Mouse (Mus musculus) lung, embryonic 15.5 days (tissue): Measurements from ENCODE around the gene Mlf2. TPM values are rescaled to one million over a fixed set of nuclear protein-coding genes. Genes with fewer than 3 reads are reported as not detected.

ENCODE experiments used
- ATAC-seq: fragments of 200-750 bp; cut with Nextera tagmentation; 2 replicates; pipeline ENCODE4 v1.8.0; 2017; ENCODE audit warnings: moderate number of reproducible peaks, borderline replicate concordance; ENCODE audit not compliant: low FRiP score, low TSS enrichment; ENCODE audit errors: extremely low read depth
- H3K27ac ChIP-seq: fragments of 300-500 bp; sonication (generic); 2 replicates; pipeline ENCODE4 v1.5.1; 2015; ENCODE audit warnings: moderate library complexity, mild to moderate bottlenecking, inconsistent platforms
- H3K27me3 ChIP-seq: fragments of 300-500 bp; sonication (generic); 2 replicates; pipeline ENCODE4 v1.6.1; 2015; ENCODE audit warnings: inconsistent platforms
- H3K36me3 ChIP-seq: fragments of 300-500 bp; sonication (generic); 2 replicates; pipeline ENCODE4 v1.6.1; 2015; ENCODE audit warnings: inconsistent platforms
- H3K4me1 ChIP-seq: fragments of 300-500 bp; sonication (generic); 2 replicates; pipeline ENCODE4 v1.6.1; 2015; ENCODE audit warnings: inconsistent platforms
- H3K4me2 ChIP-seq: fragments of 300-500 bp; sonication (generic); 2 replicates; pipeline ENCODE4 v1.6.1; 2015; ENCODE audit warnings: inconsistent platforms, mild to moderate bottlenecking, moderate library complexity
- H3K4me3 ChIP-seq: fragments of 300-500 bp; sonication (generic); 2 replicates; pipeline ENCODE4 v1.5.1; 2015; ENCODE audit warnings: mild to moderate bottlenecking, inconsistent platforms
- H3K9ac ChIP-seq: fragments of 300-500 bp; sonication (generic); 2 replicates; pipeline ENCODE4 v1.6.1; 2015; ENCODE audit warnings: inconsistent platforms
- H3K9me3 ChIP-seq: fragments of 300-500 bp; sonication (generic); 2 replicates; pipeline ENCODE4 v1.6.1; 2016; ENCODE audit warnings: inconsistent platforms
- WGBS: fragments of 180-500 bp; shearing (Covaris S2); methylation state at CpG from one replicate; pipeline ENCODE4 v1.1.7; 2015; 5-methylcytosine and 5-hydroxymethylcytosine counted together
- polyA plus RNA-seq: library from polyadenylated mRNA; unstranded; fragments of >200 nt; fragmentation: Nextera tagmentation; extraction: Ambion mirVana; gene quantifications from 2 replicates; pipeline ENCODE4 v1.2.1, GENCODE M21; 2015

Gene Mlf2
- polyA plus RNA-seq, 1 experiment from 2014 or later = 378 TPM

DNA sequence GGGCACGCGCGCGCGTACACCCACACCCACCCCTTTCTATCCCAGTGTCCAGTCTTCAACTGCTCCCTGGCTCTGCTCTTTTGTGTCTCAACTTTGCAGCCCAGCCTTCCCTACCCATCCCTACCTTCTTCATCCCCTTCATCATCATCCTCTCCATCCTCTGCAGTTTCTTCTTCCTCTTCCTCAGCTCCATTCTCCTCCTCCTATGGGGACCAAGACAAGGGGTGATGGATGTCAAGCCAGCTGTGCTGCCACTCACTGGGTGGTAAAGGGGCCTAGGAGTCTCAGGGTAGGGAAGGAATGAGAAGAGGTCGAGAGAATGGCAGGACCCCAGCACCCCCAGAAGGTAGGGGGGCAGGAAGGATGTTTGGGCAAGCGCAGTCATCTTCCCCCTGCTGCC is 16.7 kb upstream of the Mlf2 start:
- ATAC-seq = no peak
- H3K9me3 ChIP-seq = no peaks in the 10 kb centered on the region
- H3K9ac ChIP-seq = no peak overlapping the region
- H3K27ac ChIP-seq = no peak overlapping the region
- WGBS = 81% methylated on average over 7 of the region's 7 CpGs
- peaks cover 24% of the 10 kb centered on the region for H3K36me3 ChIP-seq
- H3K4me2 ChIP-seq = peak overlapping the region; percentile 86; the same call in 1 of the 2 replicates
- peaks cover 13% of the 10 kb centered on the region; the same call in 1 of the 2 replicates for H3K27me3 ChIP-seq
- H3K4me1 ChIP-seq = peaks cover 65% of the 10 kb centered on the region
- H3K4me3 ChIP-seq = peak overlapping the region; percentile 95; the same call in 1 of the 2 replicates

DNA sequence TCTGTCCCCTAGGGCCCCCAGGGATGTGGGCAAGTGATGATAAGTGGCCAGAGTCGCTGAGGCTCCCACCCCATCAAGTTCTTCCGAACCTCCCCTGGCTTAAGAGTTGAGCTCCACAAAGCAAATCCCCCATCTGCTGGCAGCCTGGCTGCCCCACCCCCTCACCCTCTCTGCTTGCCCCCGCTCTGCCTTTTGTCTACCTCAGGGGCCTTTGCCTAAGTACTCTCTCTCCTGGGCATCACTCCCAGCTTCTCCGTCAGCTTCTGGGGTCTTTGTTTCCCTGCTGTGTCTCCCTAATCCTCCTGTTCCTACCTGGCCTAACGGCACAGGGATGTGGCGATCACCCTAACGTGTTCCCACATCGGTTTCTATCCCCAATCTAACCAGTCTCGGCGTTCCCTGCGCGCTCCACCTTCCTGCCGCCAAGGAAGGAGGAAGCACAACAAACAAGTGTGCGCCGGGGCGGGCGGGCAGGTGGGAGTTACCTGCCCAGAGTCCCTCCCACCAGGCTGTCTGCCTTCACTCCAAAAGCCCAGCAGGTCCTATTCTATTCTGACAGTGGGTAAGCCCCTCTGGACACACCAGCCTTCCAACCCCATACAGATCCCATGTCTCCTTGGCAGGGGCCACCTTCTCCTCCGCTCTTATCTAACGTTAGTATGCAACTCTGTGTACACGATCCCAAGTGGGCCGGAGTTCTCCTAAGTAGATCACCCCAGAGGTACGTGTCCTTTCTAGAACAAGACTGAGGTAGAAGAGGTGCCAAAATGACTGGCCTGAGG is 15.8 kb upstream of the Mlf2 start:
- ATAC-seq = no peak
- H3K9me3 ChIP-seq = no peaks in the 10 kb centered on the region
- peak overlapping the region; percentile 100 for H3K9ac ChIP-seq
- 21% methylated on average over 22 of the region's 22 CpGs for WGBS
- H3K36me3 ChIP-seq = peaks cover 24% of the 10 kb centered on the region
- peak overlapping the region; percentile 100; the same call in 1 of the 2 replicates for H3K27ac ChIP-seq
- H3K4me3 ChIP-seq = peak overlapping the region; percentile 95
- H3K27me3 ChIP-seq = peaks cover 5% of the 10 kb centered on the region; the same call in 1 of the 2 replicates
- peak overlapping the region; percentile 86 for H3K4me2 ChIP-seq
- H3K4me1 ChIP-seq = peaks cover 63% of the 10 kb centered on the region

DNA sequence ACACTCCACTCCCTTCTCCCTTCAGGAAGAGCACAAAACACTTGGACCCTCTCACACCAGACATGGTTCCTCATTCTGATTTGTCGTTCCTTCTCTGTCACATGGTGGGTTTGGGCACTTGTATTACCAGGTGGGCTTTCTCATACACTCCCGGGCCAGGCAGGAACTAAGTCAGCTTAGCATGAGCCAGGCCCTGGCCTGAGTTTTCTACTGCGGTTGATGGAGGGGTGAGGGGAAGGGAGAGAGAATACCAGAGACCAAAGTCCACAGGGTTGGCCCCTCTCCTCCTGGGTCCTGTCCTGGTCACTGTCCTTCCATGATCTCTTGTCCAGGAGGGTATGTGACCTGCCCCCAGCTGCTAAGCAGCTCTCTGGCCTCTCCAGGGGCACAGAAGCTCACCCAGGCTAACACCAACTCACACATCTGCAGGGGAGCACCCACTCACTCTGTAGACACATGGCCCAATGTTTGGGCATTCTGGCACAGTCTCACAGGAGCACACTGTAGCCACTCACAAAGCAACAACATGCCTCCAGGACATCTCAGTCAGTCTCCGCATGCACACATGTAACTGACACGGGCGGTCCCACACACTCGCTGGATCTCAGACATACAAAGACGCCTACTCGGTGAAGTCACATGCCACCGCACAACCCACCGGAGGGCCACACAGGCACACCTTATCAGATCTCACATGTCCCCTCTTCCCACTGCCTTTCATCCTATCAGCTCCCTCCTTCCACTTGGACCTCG is 15.1 kb upstream of the Mlf2 start:
- Histone ChIP-seq H3K4me2 (peak overlapping the region; percentile 86), H3K9ac (peak overlapping the region; percentile 100), H3K9me3 (no peaks in the 10 kb centered on the region), H3K27ac (peak overlapping the region; percentile 100), H3K4me1 (peaks cover 64% of the 10 kb centered on the region), H3K4me3 (peak overlapping the region; percentile 95), H3K36me3 (peaks cover 24% of the 10 kb centered on the region), H3K27me3 (no peaks in the 10 kb centered on the region)
- ATAC-seq = no peak
- whole genome bisulfite sequencing = 4% methylated on average over 12 of the region's 12 CpGs

DNA sequence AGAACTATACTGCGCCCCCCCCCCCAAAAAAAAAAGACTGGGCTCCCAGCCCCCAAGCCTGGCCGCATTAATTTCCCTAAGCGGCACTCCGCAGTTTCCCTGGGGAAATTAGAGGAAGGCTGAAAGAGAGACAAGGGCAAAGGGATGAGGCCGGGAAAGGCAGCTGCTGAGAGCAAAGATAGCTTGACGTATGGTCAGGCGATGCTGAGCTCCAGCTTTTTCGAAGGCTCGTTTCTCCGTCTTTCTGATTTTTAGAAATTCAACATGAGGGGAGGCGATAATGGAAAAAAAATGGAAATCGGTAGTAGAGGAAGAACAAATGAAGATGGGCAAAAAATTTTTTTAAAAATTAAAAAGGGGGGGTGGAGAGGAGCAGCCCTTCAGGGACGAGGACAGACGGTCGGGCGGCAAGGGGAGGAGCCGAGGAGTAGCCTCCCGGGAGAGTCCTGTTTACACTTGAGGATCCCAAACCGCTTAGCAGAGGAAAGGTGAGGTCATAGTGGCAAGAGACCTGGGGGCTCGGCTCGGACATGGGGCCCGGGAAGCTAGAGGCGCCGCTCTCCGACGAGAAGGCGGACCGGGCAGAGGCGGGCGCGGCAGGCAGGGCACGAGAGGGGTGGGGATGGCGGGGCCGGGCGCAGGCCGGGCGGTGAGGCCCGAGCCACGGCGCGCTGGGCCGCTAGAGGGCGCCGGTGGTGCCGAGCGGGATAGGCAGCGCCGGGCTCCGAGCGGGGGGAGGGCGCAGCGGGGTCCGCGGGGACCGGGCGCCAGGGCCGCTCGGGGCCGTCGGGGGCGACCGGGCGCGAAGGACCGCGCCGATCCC is 14.3 kb upstream of the Mlf2 start:
- under 1% methylated on average over 50 of the region's 67 CpGs for WGBS
- Histone ChIP-seq H3K4me3 (peak overlapping the region; percentile 95), H3K4me2 (peak overlapping the region; percentile 86), H3K9me3 (no peaks in the 10 kb centered on the region), H3K27ac (peak overlapping the region; percentile 100), H3K4me1 (peaks cover 66% of the 10 kb centered on the region), H3K9ac (peak overlapping the region; percentile 100), H3K36me3 (peaks cover 24% of the 10 kb centered on the region), H3K27me3 (no peaks in the 10 kb centered on the region)
- ATAC-seq = peak; percentile 67

DNA sequence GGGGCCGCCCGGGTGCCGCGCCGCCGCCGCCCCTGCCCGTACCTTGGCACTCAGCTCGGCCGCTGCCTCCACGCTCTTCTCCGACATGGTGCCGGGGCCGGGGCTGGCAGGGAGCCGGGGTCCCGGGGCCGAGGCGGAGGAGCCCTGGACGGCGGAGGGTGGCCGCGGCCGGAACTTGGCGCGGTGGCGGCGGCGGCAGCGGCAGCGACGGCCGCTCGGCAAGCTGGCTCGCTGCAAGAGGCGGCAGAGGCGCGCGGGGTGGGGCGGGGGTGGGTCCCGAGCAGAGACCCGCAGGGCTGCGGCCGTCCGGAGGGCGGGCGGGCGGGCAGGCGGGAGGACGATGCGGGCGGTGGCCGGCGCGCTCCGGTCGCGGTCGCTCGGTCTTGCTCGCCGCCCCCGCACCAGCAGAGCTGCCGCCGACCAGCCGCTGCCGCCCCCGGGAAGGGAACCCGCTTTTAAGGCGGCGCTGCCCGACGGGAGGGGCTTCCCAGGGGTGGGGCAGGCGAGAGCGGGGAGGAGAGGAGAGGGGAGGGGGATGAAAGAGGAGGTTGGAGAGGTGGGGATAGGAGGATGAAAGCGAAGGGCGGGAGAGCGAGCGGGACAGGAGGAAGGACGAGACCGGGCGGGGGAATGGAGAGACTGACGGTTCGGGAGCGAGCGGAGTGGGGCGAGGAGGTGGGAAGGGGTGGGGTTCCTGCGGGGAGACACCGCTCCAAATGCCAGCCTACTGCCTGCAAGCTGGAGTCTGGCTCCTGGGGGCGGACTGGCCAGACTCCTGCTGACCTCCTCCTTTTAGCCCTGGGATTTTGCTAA is 13.5 kb upstream of the Mlf2 start:
- Histone ChIP-seq H3K27ac (peak overlapping the region; percentile 100), H3K4me2 (peak overlapping the region; percentile 86), H3K4me3 (peak overlapping the region; percentile 95), H3K27me3 (no peaks in the 10 kb centered on the region), H3K9me3 (no peaks in the 10 kb centered on the region), H3K36me3 (peaks cover 23% of the 10 kb centered on the region), H3K4me1 (peaks cover 66% of the 10 kb centered on the region), H3K9ac (peak overlapping the region; percentile 100)
- WGBS = under 1% methylated on average over 74 of the region's 89 CpGs
- ATAC-seq = peak; percentile 73

DNA sequence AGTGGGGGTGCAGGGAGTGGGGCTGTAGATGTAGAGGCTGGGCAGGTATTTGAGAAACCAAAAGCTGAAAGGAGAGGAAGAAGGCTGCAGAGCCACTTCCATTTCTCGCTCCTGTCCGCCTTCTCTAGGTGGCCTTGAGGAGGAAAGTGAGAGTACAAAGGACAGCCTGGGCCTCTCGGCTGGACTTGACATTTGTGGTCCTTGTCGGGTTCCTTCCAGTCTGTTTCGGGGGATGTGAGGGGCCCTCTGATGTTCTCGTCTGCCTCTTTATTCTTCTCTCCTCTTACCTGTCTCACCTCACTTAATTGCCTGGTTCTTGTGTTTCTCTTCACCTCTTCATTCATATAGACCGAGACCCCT is 12.9 kb upstream of the Mlf2 start:
- Histone ChIP-seq H3K27me3 (no peaks in the 10 kb centered on the region), H3K27ac (peak overlapping the region; percentile 100), H3K36me3 (peaks cover 18% of the 10 kb centered on the region), H3K9ac (peak overlapping the region; percentile 55), H3K4me3 (peak overlapping the region; percentile 95), H3K4me2 (peak overlapping the region; percentile 86), H3K9me3 (no peaks in the 10 kb centered on the region), H3K4me1 (peaks cover 66% of the 10 kb centered on the region)
- no peak for ATAC-seq
- 5% methylated on average over 7 of the region's 7 CpGs for WGBS

DNA sequence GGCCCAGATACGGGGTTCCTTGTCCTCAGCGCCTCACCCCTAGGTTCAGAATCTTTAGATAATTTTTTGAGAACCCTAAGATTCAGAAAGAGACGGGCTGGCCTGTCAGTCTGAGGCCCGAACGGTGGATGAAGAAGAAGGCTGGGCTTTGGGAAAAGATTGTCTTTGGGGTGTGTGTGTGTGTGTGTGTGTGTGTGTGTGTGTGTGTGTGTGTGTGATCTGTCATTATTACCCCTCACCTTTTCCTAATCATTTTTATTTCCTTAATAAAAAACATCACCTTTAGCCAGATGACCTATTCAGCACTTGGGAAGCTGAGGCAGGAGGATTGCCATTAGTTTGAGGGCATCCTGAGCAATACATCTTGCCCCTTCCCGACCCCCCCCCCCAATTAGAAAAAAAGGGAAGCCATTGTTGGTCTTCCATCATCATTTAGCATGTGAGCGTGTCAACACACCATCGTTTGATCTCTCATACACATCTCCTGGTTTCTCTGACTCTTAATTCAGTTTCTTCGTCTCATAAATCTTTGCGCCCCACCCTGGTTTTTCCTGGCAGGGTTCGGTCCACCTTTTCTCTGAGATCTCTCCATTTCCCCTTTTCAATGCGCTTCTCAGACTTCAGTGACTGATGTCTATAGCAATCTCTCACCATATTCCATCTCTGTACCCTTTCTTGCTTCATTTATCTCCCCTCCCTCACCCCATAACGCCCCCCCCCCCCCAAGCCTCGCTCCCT is 12.1 kb upstream of the Mlf2 start:
- Histone ChIP-seq H3K9ac (no peak overlapping the region), H3K36me3 (peaks cover 10% of the 10 kb centered on the region), H3K9me3 (no peaks in the 10 kb centered on the region), H3K4me1 (peaks cover 59% of the 10 kb centered on the region), H3K27me3 (no peaks in the 10 kb centered on the region), H3K27ac (peak overlapping the region; percentile 100), H3K4me2 (peak overlapping the region; percentile 86), H3K4me3 (peak overlapping the region; percentile 95)
- WGBS = 19% methylated on average over 13 of the region's 14 CpGs
- ATAC-seq = no peak

DNA sequence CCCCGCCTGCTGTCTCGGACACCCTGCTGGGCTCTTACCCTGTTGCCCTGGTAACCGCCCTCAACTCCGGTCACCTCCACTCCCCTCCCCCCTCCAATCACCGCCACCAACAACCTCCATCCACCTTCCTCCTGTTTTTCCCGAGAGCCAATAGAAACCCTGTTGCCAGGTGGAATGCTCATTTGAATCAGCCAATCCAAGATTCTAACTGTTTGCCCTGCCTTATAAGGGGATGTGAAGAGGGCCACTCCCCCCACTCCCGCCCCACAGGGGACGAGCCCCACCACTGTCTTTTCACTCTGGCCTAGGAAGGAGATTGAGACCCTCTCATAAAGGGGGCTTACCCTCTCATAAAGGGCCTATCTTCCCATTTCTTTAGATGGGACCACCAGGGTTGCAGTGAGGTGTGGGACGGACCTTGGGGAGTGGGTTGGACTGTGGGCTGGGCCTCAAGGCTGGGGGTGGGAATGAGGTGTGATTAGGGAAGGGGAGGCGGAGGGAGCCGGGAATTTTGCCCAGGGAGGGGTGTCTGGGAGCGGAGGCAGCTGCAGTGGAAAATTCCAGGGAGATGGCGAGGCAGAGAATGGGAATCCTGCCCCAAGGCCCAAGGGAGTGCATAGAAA is 11.4 kb upstream of the Mlf2 start, which contains the start of gene Ptms:
Ptms (minus strand) TSS at position 409 of the 623 bp plus-strand sequence.
- Histone ChIP-seq H3K9me3 (no peaks in the 10 kb centered on the region), H3K4me1 (peaks cover 55% of the 10 kb centered on the region), H3K9ac (peak within 1 kb of the TSS; percentile 34), H3K4me3 (peak within 1 kb of the TSS; percentile 95), H3K36me3 (0 out of 2 replicates have a peak, but pooled peaks cover 3% of the 10 kb centered on the region), H3K27me3 (no peaks in the 10 kb centered on the region), H3K27ac (peak within 1 kb of the TSS; percentile 100), H3K4me2 (peak within 1 kb of the TSS; percentile 86)
- under 1% methylated on average over 13 of the region's 13 CpGs for WGBS
- ATAC-seq = peak; percentile 85

DNA sequence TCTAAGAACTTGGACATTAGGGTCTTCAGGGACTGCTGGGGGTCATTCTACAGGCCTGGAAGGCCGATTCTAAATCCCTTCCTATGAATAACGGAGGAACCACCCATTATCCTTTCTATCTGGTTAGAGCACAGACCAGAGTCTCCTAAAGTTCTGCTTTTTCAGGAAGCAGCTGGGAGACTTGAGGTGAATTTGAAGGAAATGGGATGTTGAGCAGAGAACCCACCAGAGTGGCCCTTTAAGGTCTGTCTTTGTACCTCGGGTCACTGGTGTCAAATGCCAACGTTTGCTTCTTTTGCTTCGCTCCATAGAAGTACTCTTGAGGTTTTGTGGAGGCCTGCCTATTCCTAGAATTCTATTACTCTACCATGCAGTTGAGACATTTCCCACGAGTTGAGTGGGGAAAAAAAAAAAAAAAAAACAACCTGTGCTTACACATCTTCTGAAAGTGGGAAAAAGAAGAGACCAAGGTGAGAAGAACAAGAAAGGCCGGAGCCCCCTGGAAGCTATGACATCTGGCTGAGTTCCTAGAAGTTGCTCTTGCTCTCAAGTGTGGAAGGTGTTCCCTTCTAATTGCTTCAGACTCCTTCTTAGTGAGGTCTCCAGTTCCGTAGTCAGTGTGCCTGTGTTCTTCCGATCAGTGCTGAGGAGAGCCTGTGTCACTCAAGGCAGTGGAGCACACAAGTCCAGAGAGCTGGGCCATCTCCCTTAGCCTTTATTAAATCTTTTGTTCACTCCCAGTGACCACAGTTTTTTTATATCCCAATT is 10.7 kb upstream of the Mlf2 start:
- Histone ChIP-seq H3K4me2 (peak overlapping the region; percentile 86), H3K9ac (peak overlapping the region; percentile 34), H3K4me1 (peaks cover 55% of the 10 kb centered on the region), H3K9me3 (no peaks in the 10 kb centered on the region), H3K4me3 (peak overlapping the region; percentile 95), H3K27ac (peak overlapping the region; percentile 100), H3K27me3 (no peaks in the 10 kb centered on the region), H3K36me3 (no peaks in the 10 kb centered on the region)
- ATAC-seq = no peak
- 21% methylated on average over 9 of the region's 9 CpGs for WGBS
